Mouse (Mus musculus): ENCODE results near the gene Tnni2.

The Tnni2 gene

DNA sequence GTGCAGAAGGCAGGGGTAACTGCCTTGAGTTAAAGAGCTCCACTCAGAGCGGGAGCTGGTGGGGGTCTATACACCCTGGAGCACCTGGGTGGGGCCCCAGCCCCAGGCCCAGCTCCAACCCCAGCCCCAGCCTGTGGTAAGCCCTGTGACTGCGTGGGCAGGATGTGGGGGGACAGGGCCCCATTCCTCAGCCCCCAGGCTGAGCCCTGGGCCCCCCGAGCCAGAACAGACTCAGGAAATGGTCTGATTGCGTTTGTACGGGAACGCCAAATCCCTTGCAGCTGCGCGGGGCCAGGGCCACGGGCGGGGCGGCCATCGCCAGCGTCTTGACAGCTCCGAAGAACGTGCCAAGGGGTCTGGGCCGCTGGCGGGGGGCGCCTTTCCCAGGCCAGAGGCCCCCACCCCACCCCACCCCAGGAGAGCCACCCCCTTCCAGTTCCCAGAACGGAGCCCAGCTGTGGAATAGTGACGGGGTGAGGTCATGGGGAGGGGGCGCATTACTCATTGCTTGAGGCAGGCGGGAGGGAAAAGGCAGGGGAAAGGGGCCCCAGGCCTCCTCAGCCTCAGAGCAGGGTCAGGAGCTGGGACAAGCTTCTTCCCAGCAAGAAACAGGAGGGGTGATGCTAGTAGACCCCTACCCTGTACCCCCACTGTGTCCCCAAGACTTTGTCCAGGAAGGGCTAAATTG lies 40.1 kb downstream of the Tnni2 start:
- in situ Hi-C loops (cut with MboI) = no loop called here

GRCm38 (mm10) chr7:142482256-142482609 lies 40.6 kb downstream of the Tnni2 start:
- in situ Hi-C loops (cut with MboI) = no loop called here

DNA sequence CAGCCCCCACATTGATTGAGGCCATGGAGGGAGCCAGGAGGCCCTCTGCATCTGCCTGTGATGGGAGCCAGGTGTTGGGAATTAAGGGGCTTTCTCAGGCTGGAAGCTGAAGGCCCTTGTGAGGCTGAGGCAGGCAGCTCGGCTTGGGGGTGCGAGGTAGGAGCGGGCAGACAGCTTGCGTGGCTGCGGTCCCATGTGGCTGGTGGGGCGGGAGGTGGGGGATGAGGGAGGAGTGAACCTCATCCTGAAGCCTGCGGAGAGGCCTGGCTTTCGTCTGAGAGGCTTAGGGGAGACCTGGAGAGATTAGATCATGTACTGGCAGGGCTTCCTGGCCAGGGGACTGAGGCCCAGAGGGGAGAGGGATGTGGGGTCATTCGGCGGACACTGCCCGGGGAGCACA lies 41.5 kb downstream of the Tnni2 start:
- in situ Hi-C loops (cut with MboI) = no loop called here

GRCm38 (mm10) chr7:142484780-142485179 lies 43.2 kb downstream of the Tnni2 start:
- in situ Hi-C loops (cut with MboI) = no loop called here

DNA sequence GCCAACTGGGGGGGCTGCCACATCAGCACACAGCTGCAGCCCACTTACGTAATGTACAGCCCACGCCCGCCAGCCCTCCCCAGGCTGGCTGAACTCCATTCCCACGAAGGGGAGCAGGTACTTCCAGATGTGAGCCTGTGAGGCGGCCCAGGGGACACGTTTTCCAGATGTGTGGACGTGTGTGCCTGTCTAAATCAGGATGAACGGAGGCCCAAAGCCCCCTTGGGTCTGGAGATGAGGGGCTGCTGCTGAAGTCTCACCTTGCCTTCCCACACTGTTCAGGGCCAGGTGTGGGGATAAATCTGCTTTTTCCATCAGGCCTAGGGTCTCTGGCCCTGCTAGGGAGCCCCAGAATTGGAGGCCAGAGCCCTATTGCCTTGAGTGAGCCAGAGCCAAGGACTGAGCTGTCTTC lies 45.1 kb downstream of the Tnni2 start:
- in situ Hi-C loops (cut with MboI) = no loop called here

DNA sequence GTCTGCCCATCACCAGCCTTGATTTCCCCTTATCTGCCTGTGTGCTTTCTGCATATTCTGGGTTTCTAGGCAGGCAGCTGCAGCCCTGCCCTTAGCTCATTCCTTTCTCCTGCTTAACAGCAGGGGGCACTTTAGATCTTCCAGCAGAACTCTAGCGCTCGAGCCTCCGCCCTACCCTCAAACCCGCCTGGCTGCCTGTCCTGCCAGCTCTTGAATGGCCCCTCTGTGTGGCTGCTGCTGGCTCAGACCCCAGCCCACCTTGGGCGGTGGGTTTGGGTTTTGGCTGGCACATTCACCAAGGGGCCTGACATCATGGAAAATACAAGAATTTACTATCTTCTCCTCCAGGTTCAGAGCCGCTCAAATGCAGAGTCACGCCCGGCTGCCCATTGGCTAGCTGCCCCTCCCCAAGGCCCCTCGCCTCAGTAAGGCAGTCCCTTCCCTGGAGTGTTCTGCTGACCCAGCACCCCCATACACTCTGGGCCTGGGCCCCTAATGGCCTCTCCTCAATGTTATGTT lies 45.8 kb downstream of the Tnni2 start:
- in situ Hi-C loops (cut with MboI) = no loop called here

GRCm38 (mm10) chr7:142488053-142488452 lies 46.4 kb downstream of the Tnni2 start:
- in situ Hi-C loops (cut with MboI) = no loop called here

- in situ Hi-C loops (cut with MboI) = no loop called here
Measured at GRCm38 (mm10) chr7:142493535-142493934, 51.9 kb downstream of the Tnni2 start.

Measured in mature B cell (primary cell).